Mouse (Mus musculus): ENCODE measurements around the gene D430042O09Rik. TPM values are rescaled to one million over a fixed set of nuclear protein-coding genes. Genes with fewer than 3 reads are reported as not detected.
A peak's percentile ranks its signal among the peaks of the same experiment; 100 is the strongest.

D430042O09Rik gene
- polyA plus RNA-seq (2014; fragmentation: Nextera tagmentation; extraction: Ambion mirVana) = 7.9 and 8.6 TPM in 2 replicates

DNA sequence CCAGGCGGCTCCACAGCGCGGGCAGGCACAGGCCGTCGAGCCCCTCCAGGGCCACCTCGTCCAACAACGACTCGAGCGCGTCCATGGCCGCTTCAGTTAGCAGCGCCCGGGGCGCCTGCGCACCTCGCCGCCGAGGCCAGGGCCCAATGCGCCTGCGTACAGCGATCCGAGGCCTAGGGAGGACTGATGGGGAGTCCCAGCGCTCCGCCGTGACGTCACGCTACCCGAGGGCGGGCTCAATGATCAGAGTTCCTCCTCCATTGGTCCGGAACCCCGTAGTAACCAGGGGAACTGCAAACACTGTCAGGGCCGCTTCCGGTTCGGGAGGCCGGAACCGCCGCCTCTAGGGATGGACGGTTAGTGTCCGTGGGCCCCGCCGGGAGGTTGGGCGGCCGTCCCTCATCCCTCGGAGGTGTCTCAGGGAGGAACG lies at the start of gene D430042O09Rik, which contains the start of gene Gtf3c1:
Gene D430042O09Rik (plus strand): TSS at position 296 of the 430 bp plus-strand sequence.
Gene Gtf3c1 (minus strand): TSS at position 188 of the 430 bp plus-strand sequence.
- peak within 1 kb of the TSS; percentile 91 for H3K9ac ChIP-seq (ENCODE audit: low read length)
- H3K4me1 ChIP-seq (ENCODE audit: control insufficient read depth in 2 of 2, insufficient read depth in 2 of 2, low read length in 2 of 2) = peaks cover 15 to 31% of the 10 kb centered on the region in 2 experiments
- under 1% methylated on average over 45 of the region's 45 CpGs for WGBS
- peak within 1 kb of the TSS; percentile 72 to 92 for H3K4me3 ChIP-seq (ENCODE audit: control insufficient read depth in 1 of 2, insufficient read depth in 1 of 2, low read depth in 1 of 2, low read length in 2 of 2)
- H3K4me2 ChIP-seq (ENCODE audit: low read length) = peak within 1 kb of the TSS; percentile 85
- H3K27ac ChIP-seq (replicated peaks in 1 of 2; ENCODE audit: control insufficient read depth in 1 of 2, insufficient read depth in 1 of 2, low read depth in 2 of 2, low read length in 2 of 2) = peak within 1 kb of the TSS; percentile 89
- peaks cover 24% of the 10 kb centered on the region for H3K36me3 ChIP-seq (ENCODE audit: control insufficient read depth, insufficient read depth, low read length)
- no peaks in the 10 kb centered on the region for H3K9me3 ChIP-seq (ENCODE audit: control insufficient read depth, low read length)
- ATAC-seq (ENCODE audit: insufficient number of reproducible peaks, insufficient read depth, low FRiP score, low read depth) = peak; percentile 98
- no peaks in the 10 kb centered on the region for H3K27me3 ChIP-seq (ENCODE audit: control insufficient read depth, insufficient read depth, low read length)

GRCm38 (mm10) chr7:125663654-125664053 lies 44.0 kb upstream of the D430042O09Rik start:
- Histone ChIP-seq H3K9me3 (ENCODE audit: control insufficient read depth, low read length) (no peaks in the 10 kb centered on the region), H3K9ac (ENCODE audit: low read length) (no peak overlapping the region), H3K4me3 (ENCODE audit: control insufficient read depth in 1 of 2, insufficient read depth in 1 of 2, low read depth in 1 of 2, low read length in 2 of 2) (no peak overlapping the region), H3K4me2 (ENCODE audit: low read length) (no peak overlapping the region), H3K4me1 (ENCODE audit: control insufficient read depth in 2 of 2, insufficient read depth in 2 of 2, low read length in 2 of 2) (0 out of 4 replicates have a peak, but pooled peaks cover 0 to 2% of the 10 kb centered on the region in 2 experiments), H3K36me3 (ENCODE audit: control insufficient read depth, insufficient read depth, low read length) (peaks cover 99% of the 10 kb centered on the region), H3K27ac (replicated peaks in 1 of 2; ENCODE audit: control insufficient read depth in 1 of 2, insufficient read depth in 1 of 2, low read depth in 2 of 2, low read length in 2 of 2) (0 out of 4 replicates have a peak overlapping the region, but pooled peaks of 1 of the 2 experiments have one; percentile 28), H3K27me3 (ENCODE audit: control insufficient read depth, insufficient read depth, low read length) (no peaks in the 10 kb centered on the region)
- 55% methylated on average over 3 of the region's 3 CpGs for WGBS
- no peak for ATAC-seq (ENCODE audit: insufficient number of reproducible peaks, insufficient read depth, low FRiP score, low read depth)

GRCm38 (mm10) chr7:125670865-125671264 lies 36.8 kb upstream of the D430042O09Rik start:
- no peak overlapping the region for H3K4me2 ChIP-seq (ENCODE audit: low read length)
- peaks cover 100% of the 10 kb centered on the region for H3K36me3 ChIP-seq (ENCODE audit: control insufficient read depth, insufficient read depth, low read length)
- ATAC-seq (ENCODE audit: insufficient number of reproducible peaks, insufficient read depth, low FRiP score, low read depth) = no peak
- H3K9me3 ChIP-seq (ENCODE audit: control insufficient read depth, low read length) = no peaks in the 10 kb centered on the region
- H3K4me1 ChIP-seq (ENCODE audit: control insufficient read depth in 2 of 2, insufficient read depth in 2 of 2, low read length in 2 of 2) = no peaks in the 10 kb centered on the region
- no peak overlapping the region for H3K4me3 ChIP-seq (ENCODE audit: control insufficient read depth in 1 of 2, insufficient read depth in 1 of 2, low read depth in 1 of 2, low read length in 2 of 2)
- no peaks in the 10 kb centered on the region for H3K27me3 ChIP-seq (ENCODE audit: control insufficient read depth, insufficient read depth, low read length)
- H3K27ac ChIP-seq (replicated peaks in 1 of 2; ENCODE audit: control insufficient read depth in 1 of 2, insufficient read depth in 1 of 2, low read depth in 2 of 2, low read length in 2 of 2) = no peak overlapping the region
- 68% methylated on average over 6 of the region's 6 CpGs for WGBS
- no peak overlapping the region for H3K9ac ChIP-seq (ENCODE audit: low read length)

DNA sequence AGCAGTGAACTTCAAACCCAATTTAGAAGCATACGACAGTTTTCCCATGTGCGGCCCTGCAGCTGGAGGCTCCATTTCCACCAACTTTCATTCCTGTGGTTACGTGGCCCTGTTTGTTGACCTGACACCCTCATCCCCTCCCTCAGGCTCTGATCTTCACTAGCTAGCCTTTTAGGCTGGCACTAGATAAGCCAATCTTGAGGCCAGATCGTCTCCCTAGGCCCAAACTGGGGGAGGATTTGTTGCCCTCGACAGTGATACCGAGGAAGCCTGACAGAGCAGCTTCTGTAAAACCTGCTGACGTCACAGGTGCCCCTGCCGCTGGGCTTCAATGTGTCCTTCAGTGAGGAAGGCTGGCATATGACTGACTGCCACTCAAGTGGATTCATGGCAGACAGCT lies 36.3 kb upstream of the D430042O09Rik start:
- H3K9ac ChIP-seq (ENCODE audit: low read length) = no peak overlapping the region
- WGBS = 77% methylated on average over 8 of the region's 8 CpGs
- H3K27me3 ChIP-seq (ENCODE audit: control insufficient read depth, insufficient read depth, low read length) = no peaks in the 10 kb centered on the region
- H3K4me1 ChIP-seq (ENCODE audit: control insufficient read depth in 2 of 2, insufficient read depth in 2 of 2, low read length in 2 of 2) = no peaks in the 10 kb centered on the region
- no peak overlapping the region for H3K4me3 ChIP-seq (ENCODE audit: control insufficient read depth in 1 of 2, insufficient read depth in 1 of 2, low read depth in 1 of 2, low read length in 2 of 2)
- no peak overlapping the region for H3K4me2 ChIP-seq (ENCODE audit: low read length)
- peaks cover 100% of the 10 kb centered on the region for H3K36me3 ChIP-seq (ENCODE audit: control insufficient read depth, insufficient read depth, low read length)
- ATAC-seq (ENCODE audit: insufficient number of reproducible peaks, insufficient read depth, low FRiP score, low read depth) = no peak
- no peaks in the 10 kb centered on the region for H3K9me3 ChIP-seq (ENCODE audit: control insufficient read depth, low read length)
- no peak overlapping the region for H3K27ac ChIP-seq (replicated peaks in 1 of 2; ENCODE audit: control insufficient read depth in 1 of 2, insufficient read depth in 1 of 2, low read depth in 2 of 2, low read length in 2 of 2)

- no peak for ATAC-seq (ENCODE audit: insufficient number of reproducible peaks, insufficient read depth, low FRiP score, low read depth)
- no peak overlapping the region for H3K9ac ChIP-seq (ENCODE audit: low read length)
- no peaks in the 10 kb centered on the region for H3K4me1 ChIP-seq (ENCODE audit: control insufficient read depth in 2 of 2, insufficient read depth in 2 of 2, low read length in 2 of 2)
- H3K9me3 ChIP-seq (ENCODE audit: control insufficient read depth, low read length) = no peaks in the 10 kb centered on the region
- no peak overlapping the region for H3K4me2 ChIP-seq (ENCODE audit: low read length)
- no peak overlapping the region for H3K4me3 ChIP-seq (ENCODE audit: control insufficient read depth in 1 of 2, insufficient read depth in 1 of 2, low read depth in 1 of 2, low read length in 2 of 2)
- WGBS = 80% methylated on average over 2 of the region's 2 CpGs
- peaks cover 100% of the 10 kb centered on the region for H3K36me3 ChIP-seq (ENCODE audit: control insufficient read depth, insufficient read depth, low read length)
- H3K27ac ChIP-seq (replicated peaks in 1 of 2; ENCODE audit: control insufficient read depth in 1 of 2, insufficient read depth in 1 of 2, low read depth in 2 of 2, low read length in 2 of 2) = no peak overlapping the region
- no peaks in the 10 kb centered on the region for H3K27me3 ChIP-seq (ENCODE audit: control insufficient read depth, insufficient read depth, low read length)
Observed at GRCm38 (mm10) chr7:125674916-125675315, 32.8 kb upstream of the D430042O09Rik start.

DNA sequence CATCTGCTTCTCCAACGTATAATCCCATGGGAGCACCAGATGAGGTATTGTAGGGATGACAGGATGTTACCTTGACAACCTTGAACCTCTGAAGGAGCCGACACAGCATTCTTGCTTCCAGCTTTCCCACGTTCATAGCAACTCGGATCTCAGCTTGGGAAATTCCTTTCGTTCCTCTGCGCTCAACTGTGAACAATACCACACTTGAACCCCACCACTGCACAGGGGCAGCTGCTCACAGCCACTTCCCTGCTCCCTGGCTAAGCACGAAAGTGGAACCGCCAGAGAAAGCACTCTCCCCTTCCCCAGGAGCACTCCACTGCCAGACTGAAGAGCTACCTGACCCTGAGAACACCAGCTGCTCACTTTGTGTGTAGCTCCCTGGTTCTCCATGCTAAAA lies 28.9 kb upstream of the D430042O09Rik start:
- H3K36me3 ChIP-seq (ENCODE audit: control insufficient read depth, insufficient read depth, low read length) = peaks cover 97% of the 10 kb centered on the region
- WGBS = 85% methylated on average over 8 of the region's 8 CpGs
- H3K9me3 ChIP-seq (ENCODE audit: control insufficient read depth, low read length) = no peaks in the 10 kb centered on the region
- no peak overlapping the region for H3K27ac ChIP-seq (replicated peaks in 1 of 2; ENCODE audit: control insufficient read depth in 1 of 2, insufficient read depth in 1 of 2, low read depth in 2 of 2, low read length in 2 of 2)
- H3K27me3 ChIP-seq (ENCODE audit: control insufficient read depth, insufficient read depth, low read length) = no peaks in the 10 kb centered on the region
- no peak overlapping the region for H3K4me2 ChIP-seq (ENCODE audit: low read length)
- no peak overlapping the region for H3K9ac ChIP-seq (ENCODE audit: low read length)
- H3K4me3 ChIP-seq (ENCODE audit: control insufficient read depth in 1 of 2, insufficient read depth in 1 of 2, low read depth in 1 of 2, low read length in 2 of 2) = no peak overlapping the region
- no peak for ATAC-seq (ENCODE audit: insufficient number of reproducible peaks, insufficient read depth, low FRiP score, low read depth)
- no peaks in the 10 kb centered on the region for H3K4me1 ChIP-seq (ENCODE audit: control insufficient read depth in 2 of 2, insufficient read depth in 2 of 2, low read length in 2 of 2)

DNA sequence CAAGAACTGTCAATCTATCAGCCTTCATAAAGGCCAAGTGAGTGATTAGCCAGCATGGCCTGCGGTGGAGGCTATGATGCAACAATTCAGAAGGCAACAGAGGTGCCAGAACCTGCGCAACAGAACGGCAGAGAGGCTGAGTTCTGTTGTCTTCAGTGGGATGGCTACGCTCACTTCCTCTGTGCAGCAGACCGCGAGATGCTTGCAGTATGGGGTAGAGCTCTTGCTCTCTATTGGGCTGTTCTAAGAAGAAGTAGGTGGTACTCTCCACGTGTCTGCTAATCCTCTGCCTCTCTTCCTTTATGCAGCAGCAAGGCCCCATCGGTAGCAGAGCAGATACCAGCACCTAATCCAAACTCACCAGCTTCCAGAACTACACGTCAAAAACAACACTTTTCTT lies 27.8 kb upstream of the D430042O09Rik start:
- no peak overlapping the region for H3K4me3 ChIP-seq (ENCODE audit: control insufficient read depth in 1 of 2, insufficient read depth in 1 of 2, low read depth in 1 of 2, low read length in 2 of 2)
- no peaks in the 10 kb centered on the region for H3K9me3 ChIP-seq (ENCODE audit: control insufficient read depth, low read length)
- no peak overlapping the region for H3K9ac ChIP-seq (ENCODE audit: low read length)
- ATAC-seq (ENCODE audit: insufficient number of reproducible peaks, insufficient read depth, low FRiP score, low read depth) = no peak
- 92% methylated on average over 9 of the region's 9 CpGs for WGBS
- no peak overlapping the region for H3K4me2 ChIP-seq (ENCODE audit: low read length)
- no peaks in the 10 kb centered on the region for H3K4me1 ChIP-seq (ENCODE audit: control insufficient read depth in 2 of 2, insufficient read depth in 2 of 2, low read length in 2 of 2)
- peaks cover 97% of the 10 kb centered on the region for H3K36me3 ChIP-seq (ENCODE audit: control insufficient read depth, insufficient read depth, low read length)
- no peak overlapping the region for H3K27ac ChIP-seq (replicated peaks in 1 of 2; ENCODE audit: control insufficient read depth in 1 of 2, insufficient read depth in 1 of 2, low read depth in 2 of 2, low read length in 2 of 2)
- no peaks in the 10 kb centered on the region for H3K27me3 ChIP-seq (ENCODE audit: control insufficient read depth, insufficient read depth, low read length)

DNA sequence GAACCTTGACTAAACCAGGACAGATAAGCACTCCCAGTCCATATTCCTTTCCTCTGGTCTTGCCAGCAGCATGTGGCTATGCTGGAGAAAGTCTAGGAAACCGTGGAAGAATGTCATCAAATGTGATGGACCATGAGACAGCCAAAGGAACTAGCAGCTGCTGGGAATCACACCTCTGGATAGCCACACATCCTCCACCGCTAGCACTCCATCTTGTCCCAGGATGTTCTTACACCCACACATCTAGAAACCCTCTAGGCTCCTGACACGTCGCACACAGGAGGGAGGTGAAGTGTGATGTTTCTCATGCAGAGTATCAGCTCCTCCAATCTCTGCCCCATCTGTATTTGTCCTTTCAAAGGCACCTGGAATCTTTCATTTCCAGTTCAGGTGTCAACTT lies 17.2 kb upstream of the D430042O09Rik start:
- H3K9me3 ChIP-seq (ENCODE audit: control insufficient read depth, low read length) = no peaks in the 10 kb centered on the region
- ATAC-seq (ENCODE audit: insufficient number of reproducible peaks, insufficient read depth, low FRiP score, low read depth) = no peak
- 93% methylated on average over 4 of the region's 4 CpGs for WGBS
- H3K27ac ChIP-seq (replicated peaks in 1 of 2; ENCODE audit: control insufficient read depth in 1 of 2, insufficient read depth in 1 of 2, low read depth in 2 of 2, low read length in 2 of 2) = no peak overlapping the region
- no peak overlapping the region for H3K4me3 ChIP-seq (ENCODE audit: control insufficient read depth in 1 of 2, insufficient read depth in 1 of 2, low read depth in 1 of 2, low read length in 2 of 2)
- H3K27me3 ChIP-seq (ENCODE audit: control insufficient read depth, insufficient read depth, low read length) = no peaks in the 10 kb centered on the region
- H3K4me1 ChIP-seq (ENCODE audit: control insufficient read depth in 2 of 2, insufficient read depth in 2 of 2, low read length in 2 of 2) = no peaks in the 10 kb centered on the region
- H3K9ac ChIP-seq (ENCODE audit: low read length) = no peak overlapping the region
- H3K36me3 ChIP-seq (ENCODE audit: control insufficient read depth, insufficient read depth, low read length) = peaks cover 97% of the 10 kb centered on the region
- no peak overlapping the region for H3K4me2 ChIP-seq (ENCODE audit: low read length)
